Mouse (Mus musculus) spleen, postnatal 10 days (tissue): ENCODE data around the gene Atp13a4.

Source experiments
- DNase-seq, 2 experiments: peaks; one replicate each; pipeline ENCODE4 v3.0.0; 2021 to 2022; ENCODE audit warnings: low spot score in 2 of 2

Gene Atp13a4

GRCm38 (mm10) chr16:29463798-29464197 lies 80.9 kb downstream of the Atp13a4 start:
- DNase-seq: no peak

GRCm38 (mm10) chr16:29459331-29459730 lies 85.3 kb downstream of the Atp13a4 start:
- DNase-seq: no peak

DNA sequence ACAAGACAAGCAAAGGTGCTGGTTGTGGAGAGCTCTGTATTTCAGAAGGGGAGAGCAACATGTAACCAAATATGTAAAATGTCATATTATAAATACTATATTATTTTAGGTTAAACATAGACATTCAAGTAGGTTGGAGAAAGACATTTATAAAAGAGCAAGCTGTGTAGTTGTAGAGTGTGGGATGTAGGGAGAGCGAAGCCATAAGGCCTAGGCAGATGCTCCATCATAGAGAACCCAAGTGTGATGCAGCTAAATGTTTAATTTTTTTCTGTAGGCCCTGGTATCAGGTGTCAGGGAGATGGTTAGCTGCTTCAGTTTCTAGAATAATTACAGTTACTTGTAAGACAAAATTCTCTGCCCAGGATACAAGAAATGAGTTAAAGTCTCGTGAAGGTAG lies 87.8 kb downstream of the Atp13a4 start:
- DNase-seq: no peak

- DNase-seq: no peak
These were observed 91.4 kb downstream of the Atp13a4 start for GRCm38 (mm10) chr16:29453282-29453681.

DNA sequence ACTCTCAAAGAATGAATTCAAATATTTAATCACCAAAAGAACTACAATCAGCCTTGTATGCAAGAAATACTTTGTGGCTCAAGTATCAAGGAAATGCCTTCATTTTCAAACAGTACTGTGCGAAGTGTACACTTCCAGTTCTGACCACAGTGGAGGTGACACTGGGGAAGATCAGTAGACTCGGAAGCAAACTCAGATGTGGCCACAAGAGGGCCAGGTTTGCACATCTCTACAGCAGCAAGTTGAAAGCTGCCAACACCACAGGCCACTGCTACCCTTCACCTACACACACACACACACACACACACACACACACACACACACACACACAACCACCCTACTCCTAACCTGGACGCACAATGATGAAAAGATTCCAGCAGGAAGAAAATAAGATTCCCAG lies 93.0 kb downstream of the Atp13a4 start:
- peak in 1 of 2 experiments; percentile 15 for DNase-seq

DNA sequence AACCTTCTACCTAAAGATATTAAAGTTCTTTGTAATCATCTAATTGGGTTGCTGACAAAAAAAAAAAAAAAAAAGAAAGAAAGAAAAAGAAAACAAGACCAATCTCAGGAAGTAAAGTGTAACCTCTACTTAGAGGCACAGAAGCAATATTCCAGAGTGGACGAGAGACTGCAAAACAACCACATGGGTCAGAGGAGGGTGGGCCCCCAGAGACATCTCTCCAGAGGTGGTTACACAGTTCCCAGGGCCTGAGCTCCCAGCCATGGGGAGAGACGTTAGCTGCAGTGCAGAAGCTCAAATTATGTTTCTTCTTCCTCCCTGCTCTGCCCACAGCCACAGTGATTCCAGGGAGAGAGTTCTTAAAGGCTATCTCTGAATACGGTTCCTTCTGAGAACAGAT lies 102.5 kb downstream of the Atp13a4 start:
- no peak for DNase-seq

GRCm38 (mm10) chr16:29441405-29441985 lies 103.2 kb downstream of the Atp13a4 start:
- no peak for DNase-seq

GRCm38 (mm10) chr16:29438045-29438444 lies 106.6 kb downstream of the Atp13a4 start:
- DNase-seq: no peak

GRCm38 (mm10) chr16:29435746-29436145 lies 108.9 kb downstream of the Atp13a4 start:
- no peak for DNase-seq

DNA sequence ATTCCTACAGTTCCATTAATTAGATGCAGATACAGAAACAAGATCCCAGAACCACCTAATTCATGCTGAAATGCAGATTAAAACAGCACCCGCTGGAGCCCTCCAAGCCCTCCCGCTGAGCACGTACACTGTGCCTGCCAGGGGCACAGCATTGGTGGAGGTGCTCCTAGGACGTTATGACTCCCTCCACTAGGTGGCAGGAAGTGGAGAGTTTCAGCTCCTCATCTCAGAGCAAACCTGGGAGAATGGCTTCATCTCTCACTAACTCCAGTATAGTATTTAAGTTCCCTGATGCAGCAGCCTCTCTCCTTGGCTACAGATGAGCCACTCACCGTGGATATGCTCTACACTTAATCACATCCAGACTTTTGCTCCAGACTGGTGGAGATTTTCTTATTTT lies 110.0 kb downstream of the Atp13a4 start:
- peak in 1 of 2 experiments; percentile 15 for DNase-seq

- no peak for DNase-seq
These were observed 129.8 kb downstream of the Atp13a4 start for GRCm38 (mm10) chr16:29414822-29415221.

- no peak for DNase-seq
These were observed 137.3 kb downstream of the Atp13a4 start for GRCm38 (mm10) chr16:29407319-29407718.

DNA sequence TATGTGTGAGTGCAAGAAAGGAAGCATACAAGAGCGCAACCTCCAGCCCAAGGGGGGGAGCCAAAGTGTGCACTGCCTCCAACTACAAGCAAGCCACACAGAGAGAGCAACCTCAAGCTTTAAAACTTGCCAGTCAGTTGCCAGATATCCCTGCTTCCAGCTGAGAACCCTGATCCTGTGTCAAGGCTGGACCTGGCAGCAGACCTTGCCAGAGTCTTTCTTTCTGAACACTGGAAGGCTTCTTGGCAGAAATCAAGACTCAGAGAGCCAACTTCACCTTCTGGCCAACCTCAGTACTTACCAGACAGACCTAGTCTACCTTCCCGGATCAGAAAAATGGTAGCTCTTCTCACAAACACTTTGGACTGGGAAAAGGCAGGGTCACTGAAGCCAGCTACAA lies 145.6 kb downstream of the Atp13a4 start:
- no peak for DNase-seq

DNA sequence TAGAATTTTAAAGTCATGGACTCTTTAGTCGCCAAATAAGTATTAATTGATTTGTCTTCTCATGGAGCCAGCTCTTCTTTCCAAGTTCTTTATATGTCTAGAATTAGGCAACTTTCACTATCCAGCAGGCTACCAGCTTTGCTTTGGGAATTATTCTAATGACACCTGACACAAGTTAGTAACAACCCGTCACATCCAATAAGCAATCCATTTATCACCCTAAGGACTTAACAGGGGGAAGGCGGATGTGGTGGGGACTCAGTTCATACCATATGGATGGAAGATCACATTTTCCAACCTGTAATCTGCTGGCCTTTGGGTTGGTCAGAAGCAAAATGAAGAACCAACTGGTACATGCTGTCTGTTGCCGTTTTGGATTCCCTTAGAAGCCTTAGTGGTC lies 159.9 kb downstream of the Atp13a4 start:
- DNase-seq: no peak

DNA sequence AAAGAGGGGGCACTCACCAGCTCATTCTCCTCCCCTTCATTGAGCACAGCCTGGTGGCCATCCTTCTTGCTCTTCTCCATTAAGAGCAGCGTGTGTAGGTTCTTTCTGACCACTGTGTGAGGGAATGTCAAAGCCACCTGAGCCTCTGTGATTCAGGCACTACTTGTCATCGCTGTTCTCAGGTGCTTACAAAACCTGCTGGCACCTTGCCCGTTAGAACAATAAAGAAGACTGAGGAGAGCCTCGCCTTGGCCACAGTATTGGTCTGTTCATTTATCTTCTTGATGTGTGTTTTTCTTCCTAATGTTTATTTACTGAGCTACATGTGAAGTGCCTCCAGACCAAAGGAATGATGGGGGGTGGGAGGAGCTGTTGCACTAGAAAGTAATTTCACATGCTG lies 166.2 kb downstream of the Atp13a4 start, which contains the start of gene Atp13a5:
TSS of gene Atp13a5 (minus strand) at position 275 of the 400 bp plus-strand sequence.
- DNase-seq: no peak

DNA sequence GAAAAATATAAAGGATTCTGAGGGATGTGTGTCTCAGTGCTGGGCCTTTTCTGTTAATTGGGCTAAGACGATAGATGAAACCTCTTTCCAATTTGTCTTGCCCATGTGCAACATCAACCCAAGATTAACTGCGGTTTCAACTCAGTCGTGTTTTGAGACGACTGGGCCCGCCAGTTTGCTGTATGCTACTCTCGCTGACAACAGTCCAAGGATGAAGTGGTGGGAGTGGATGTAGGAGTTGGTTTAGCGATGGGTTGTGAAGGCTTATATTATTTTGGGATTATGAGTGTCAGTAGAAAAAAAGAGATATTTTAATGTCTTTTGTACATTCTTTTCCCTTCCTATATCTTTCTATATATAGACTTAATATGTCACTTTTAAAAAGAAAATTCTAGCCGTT lies 170.0 kb downstream of the Atp13a4 start:
- DNase-seq: no peak
